Mouse (Mus musculus) inflammation-experienced regulatory T-cells, adult 6 months (primary cell): ENCODE results near the gene Btbd35f2. TPM values are rescaled to one million over a fixed set of nuclear protein-coding genes. Genes with fewer than 3 reads are reported as not detected.
"Not testable (repeated sequence)": the region's sequence is repeated elsewhere in the genome, so short reads cannot be mapped to it uniquely, and the experiment has no call there.

Source experiments
- ATAC-seq: one replicate; pipeline ENCODE4 v1.8.0; 2017
- polyA plus RNA-seq, 3 experiments: library from polyadenylated mRNA; unstranded; fragments of 100-300 nt; shearing (Covaris generic); gene quantifications; one replicate each; pipeline ENCODE4 v1.2.1; 2017

Gene Btbd35f2
- not detected for polyA plus RNA-seq

DNA sequence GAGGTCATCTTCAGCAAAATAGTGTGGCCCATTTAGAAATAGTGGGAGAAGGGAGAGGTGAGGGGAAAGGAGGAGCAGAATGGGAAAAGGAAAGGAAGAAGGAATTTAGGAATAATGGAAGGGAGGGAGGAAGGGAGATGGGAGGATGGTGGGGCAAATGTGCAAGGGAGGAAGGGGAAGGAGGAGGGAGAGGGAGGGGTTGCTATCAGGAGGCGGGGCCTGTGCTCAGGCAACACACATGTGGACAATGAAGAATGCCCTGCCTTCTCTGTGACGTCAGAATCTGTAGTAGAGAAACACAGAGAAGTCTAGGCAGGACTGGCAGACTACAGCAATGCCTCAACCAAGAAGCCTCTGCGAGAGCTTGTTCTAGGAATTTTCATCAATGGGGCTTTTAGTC lies at the start of gene Btbd35f2:
Gene Btbd35f2 (plus strand): TSS at position 301 of the 400 bp plus-strand sequence.
- ATAC-seq: not testable (repeated sequence)

Other genes starting within 250 kb of the Btbd35f2 start
- gene Btbd35f22, start 230.6 kb upstream of the Btbd35f2 start, polyA plus RNA-seq: not detected